Mouse (Mus musculus) spleen, adult 2 months (tissue): ENCODE measurements at regions not wholly inside any gene's neighbourhood (a gene's known extent, or its start where the extent isn't known, plus 50 kb on each side); places are given as distances from the start of the nearest gene placed in this dataset.

Experiments used
- CTCF ChIP-seq: fragments of 200-500 bp; IDR thresholded peaks from 2 replicates; pipeline ENCODE4 v1.5.1; 2011; ENCODE audit warnings: mild to moderate bottlenecking, inconsistent platforms; ENCODE audit not compliant: insufficient read depth, insufficient read length, insufficient replicate concordance; ENCODE audit errors: extremely low read depth
- POLR2A ChIP-seq: fragments of 200-500 bp; IDR thresholded peaks from 2 replicates; pipeline ENCODE4 v1.6.1; 2011; ENCODE audit warnings: low read depth, low read length, inconsistent platforms

DNA sequence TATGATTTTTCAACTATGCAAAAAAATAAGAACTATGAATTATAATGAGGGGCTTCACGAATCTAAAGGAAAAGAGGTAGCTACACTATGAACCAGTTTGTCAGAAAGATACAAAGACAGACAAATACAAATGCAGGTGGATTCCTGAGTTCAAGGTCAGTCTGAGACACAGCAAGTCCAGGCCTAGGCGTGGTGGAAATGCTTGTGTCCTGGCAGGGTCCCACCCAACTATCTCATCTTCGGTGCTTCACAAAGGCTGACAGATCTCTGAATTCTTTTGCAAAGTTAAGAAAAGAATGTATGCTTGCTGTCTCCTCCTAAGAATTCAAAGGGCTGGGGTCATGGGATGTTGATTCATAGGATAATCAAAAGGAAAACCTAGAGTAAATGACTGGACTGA, 132.9 kb upstream of the Abca1 start:
- TF ChIP-seq POLR2A (no peak), CTCF (no peak)
